9 mouse cellular contexts compared by ENCODE assay signal in the genomic region with DNA sequence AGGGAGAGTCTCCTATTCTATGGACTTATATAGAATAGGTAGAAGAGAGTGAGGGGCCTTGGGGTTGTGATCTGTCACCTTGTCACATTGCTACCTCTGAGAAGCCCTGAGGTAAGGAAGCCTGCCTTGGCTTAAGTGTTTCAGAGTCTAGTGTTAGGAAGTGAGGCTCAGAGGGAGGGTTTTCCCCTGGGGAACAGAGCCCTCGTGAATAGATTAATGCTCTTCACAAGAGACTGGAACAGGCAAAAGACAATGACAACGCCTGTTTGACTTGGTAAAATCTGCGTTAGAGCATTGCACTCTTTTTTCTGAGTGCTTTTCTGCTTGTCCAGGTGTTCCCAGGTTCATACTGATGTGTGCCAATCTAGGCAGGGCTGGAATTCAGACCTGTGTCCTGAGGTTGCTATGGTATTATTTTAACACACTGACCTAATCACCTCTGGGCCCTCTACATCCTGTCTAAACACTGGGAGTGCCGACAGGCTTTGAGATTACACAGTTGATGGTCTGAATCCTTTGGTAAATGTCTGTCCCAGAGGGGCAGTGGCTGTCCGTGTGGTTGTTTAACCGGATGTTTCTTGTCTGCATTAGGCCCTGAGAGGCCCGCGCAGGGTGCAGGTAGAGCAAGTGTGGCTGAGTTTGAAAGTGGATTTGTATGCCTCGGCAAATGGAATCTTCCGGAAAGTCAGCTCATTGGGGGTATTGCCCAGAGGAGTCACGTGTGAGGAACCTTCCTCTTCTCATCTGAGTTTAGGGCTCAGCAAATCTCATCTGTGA.
DNase-seq lines count a peak whose midpoint lies in the region; ATAC-seq lines count a peak whose summit lies in the region.
"Had no signal": no experiment of that assay in that cellular context is flagged by ENCODE, and none has a peak within 500 bp of the region (broad histone marks: within the 10 kb centered on the region; RNA-seq: fewer than 3 reads in every experiment).

No protein-coding gene starts in this region.

- peak overlapping the region; percentile 19 for H3K27ac ChIP-seq in kidney, embryonic 16.5 days (ENCODE audit: low read length)
- peak overlapping the region; percentile 36; the same call in 1 of the 2 replicates for H3K27ac ChIP-seq in intestine, embryonic 15.5 days
- H3K27ac ChIP-seq in forebrain, embryonic 15.5 days (replicated peaks), result no peak overlapping the region
- H3K27ac ChIP-seq: embryonic facial prominence, embryonic 12.5 days had no signal

- H3K27me3 ChIP-seq in kidney, embryonic 16.5 days (ENCODE audit: insufficient read depth, low read length), result no peaks in the 10 kb centered on the region
- no peaks in the 10 kb centered on the region for H3K27me3 ChIP-seq in intestine, embryonic 15.5 days (replicated peaks)
- no peaks in the 10 kb centered on the region for H3K27me3 ChIP-seq in forebrain, embryonic 15.5 days
- H3K27me3 ChIP-seq: embryonic facial prominence, embryonic 12.5 days had no signal

- no peak overlapping the region for H3K4me2 ChIP-seq in kidney, embryonic 16.5 days (replicated peaks; ENCODE audit: low read depth, low read length)
- no peak overlapping the region for H3K4me2 ChIP-seq in intestine, embryonic 15.5 days (replicated peaks)
- no peak overlapping the region for H3K4me2 ChIP-seq in forebrain, embryonic 15.5 days (replicated peaks)
- H3K4me2 ChIP-seq: embryonic facial prominence, embryonic 12.5 days had no signal

- H3K9ac ChIP-seq in kidney, embryonic 16.5 days (replicated peaks; ENCODE audit: low read length), result no peak overlapping the region
- no peak overlapping the region for H3K9ac ChIP-seq in intestine, embryonic 15.5 days
- H3K9ac ChIP-seq in forebrain, embryonic 15.5 days (replicated peaks), result no peak overlapping the region
- H3K9ac ChIP-seq: embryonic facial prominence, embryonic 12.5 days had no signal

- no peak overlapping the region for H3K4me3 ChIP-seq in kidney, embryonic 16.5 days (ENCODE audit: low read length)
- H3K4me3 ChIP-seq in intestine, embryonic 15.5 days (replicated peaks), result no peak overlapping the region
- H3K4me3 ChIP-seq in forebrain, embryonic 15.5 days, result no peak overlapping the region
- H3K4me3 ChIP-seq: embryonic facial prominence, embryonic 12.5 days; myocyte had no signal

- peak; percentile 52; the same call in 1 of the 2 replicates for ATAC-seq in kidney, embryonic 16.5 days (ENCODE audit: low FRiP score, low TSS enrichment)
- ATAC-seq in intestine, embryonic 15.5 days, result peak; percentile 46
- no peak for ATAC-seq in forebrain, embryonic 15.5 days (replicated peaks)

- no peaks in the 10 kb centered on the region for H3K9me3 ChIP-seq in kidney, embryonic 16.5 days (ENCODE audit: low read length)
- no peaks in the 10 kb centered on the region for H3K9me3 ChIP-seq in intestine, embryonic 15.5 days
- H3K9me3 ChIP-seq in forebrain, embryonic 15.5 days, result no peaks in the 10 kb centered on the region
- H3K9me3 ChIP-seq: embryonic facial prominence, embryonic 12.5 days had no signal

- DNase-seq in kidney, postnatal 10 days, result no peak
- peak; percentile 34 for DNase-seq in embryo, embryonic 11 days
- DNase-seq in natural killer cell, adult 2 months (ENCODE audit: low spot score in 2 of 2), result peak; percentile 53 to 66
- no peak for DNase-seq in adrenal gland, postnatal 10 days

- H3K4me1 ChIP-seq in kidney, embryonic 16.5 days (ENCODE audit: insufficient read depth, low read length), result peaks cover 16% of the 10 kb centered on the region
- peaks cover 14% of the 10 kb centered on the region for H3K4me1 ChIP-seq in intestine, embryonic 15.5 days (replicated peaks)
- H3K4me1 ChIP-seq in forebrain, embryonic 15.5 days, result peaks cover 8% of the 10 kb centered on the region; the same call in 1 of the 2 replicates

- WGBS in kidney, embryonic 16.5 days, result 23% methylated on average over 11 of the region's 11 CpGs
- 18% methylated on average over 11 of the region's 11 CpGs for WGBS in intestine, embryonic 15.5 days
- WGBS in forebrain, embryonic 15.5 days, result 77% methylated on average over 11 of the region's 11 CpGs

- H3K36me3 ChIP-seq in kidney, embryonic 16.5 days (ENCODE audit: insufficient read depth, low read length), result no peaks in the 10 kb centered on the region
- no peaks in the 10 kb centered on the region for H3K36me3 ChIP-seq in intestine, embryonic 15.5 days
- H3K36me3 ChIP-seq in forebrain, embryonic 15.5 days, result no peaks in the 10 kb centered on the region
- H3K36me3 ChIP-seq: embryonic facial prominence, embryonic 12.5 days had no signal

Comparison
In these comparisons a context has a peak if more than half of its experiments do, and no peak if none do; other contexts are left out.
1. DNase-seq: peak in embryo, embryonic 11 days (single experiment) and natural killer cell, adult 2 months (2 of 2); none in kidney, postnatal 10 days (single experiment) and adrenal gland, postnatal 10 days (single experiment).